Comparison of ENCODE assay signal across 24 mouse cellular contexts in the genomic region with DNA sequence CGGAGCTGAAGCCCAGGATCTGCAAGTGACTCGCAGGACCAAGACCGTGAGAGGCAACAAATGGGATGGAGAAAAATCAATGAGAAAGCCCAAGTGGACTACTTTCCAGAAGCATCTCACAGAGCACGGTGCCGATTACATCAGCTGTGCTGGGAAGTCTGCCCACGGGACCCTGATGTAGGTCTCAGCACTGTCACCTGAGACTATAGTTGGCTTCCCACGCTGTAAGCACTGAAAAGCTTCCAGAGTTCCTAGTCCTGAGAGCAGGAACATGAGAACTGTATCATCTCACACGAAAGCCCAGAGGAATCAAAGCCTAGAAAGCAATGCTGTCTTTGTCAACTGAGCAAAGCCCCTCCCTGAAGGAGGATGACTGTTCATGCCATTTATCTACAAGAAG. TPM values are rescaled to one million over a fixed set of nuclear protein-coding genes. Genes with fewer than 3 reads are reported as not detected.
DNase-seq lines count a peak whose midpoint lies in the region; ATAC-seq and TF ChIP-seq lines count a peak whose summit lies in the region.
"Had no signal": no experiment of that assay in that cellular context is flagged by ENCODE, and none has a peak within 500 bp of the region (broad histone marks: within the 10 kb centered on the region; RNA-seq: fewer than 3 reads in every experiment).

No protein-coding gene starts in this region.

- intact Hi-C loops in gastrocnemius, adult 2 months (cut with DNase I), result no loop called here
- intact Hi-C loops in gastrocnemius, postnatal 14 days (cut with DNase I; ENCODE audit: low total_unique reads), result no loop called here

- H3K36me3 ChIP-seq in kidney, embryonic 14.5 days (ENCODE audit: control insufficient read depth, insufficient read depth, low read length), result peaks cover 49% of the 10 kb centered on the region

- no peak for DNase-seq in frontal cortex, postnatal 14 days (ENCODE audit: low spot score in 2 of 2)
- DNase-seq in brain, adult 2 months (ENCODE audit: low read depth, low spot score), result peak; percentile 45
- DNase-seq in gastrocnemius, adult 2 months, result peak; percentile 77
- peak; percentile 46 for DNase-seq in gastrocnemius, postnatal 14 days
- DNase-seq in kidney, adult 9 months, result no peak
- DNase-seq in liver, result no peak
- DNase-seq: adrenal gland, postnatal 10 days; adrenal gland, postnatal 36 days; B cell, adult 2 months; heart, postnatal 4 days; kidney, adult 11 months; kidney, adult 8-10 months had no signal

- no peaks in the 10 kb centered on the region for H3K27me3 ChIP-seq in kidney, embryonic 14.5 days (ENCODE audit: control insufficient read depth, insufficient read depth, low read length)
- H3K27me3 ChIP-seq: CH12.LX; forebrain, embryonic 13.5 days; heart, embryonic 12.5 days; heart, embryonic 15.5 days; Patski had no signal

- H3K4me1 ChIP-seq in kidney, embryonic 14.5 days (ENCODE audit: control insufficient read depth, insufficient read depth, low read length), result no peaks in the 10 kb centered on the region
- H3K4me1 ChIP-seq: forebrain, embryonic 13.5 days had no signal

- 94% methylated on average over 8 of the region's 8 CpGs for WGBS in kidney, embryonic 14.5 days

- TF ChIP-seq CTCF in gastrocnemius, adult 2 months (IDR thresholded peaks at IDR 0.05), result no peak

- peak overlapping the region; percentile 31; the same call in 1 of the 2 replicates for H3K27ac ChIP-seq in gastrocnemius, adult 2 months
- no peak overlapping the region for H3K27ac ChIP-seq in kidney, embryonic 14.5 days (ENCODE audit: low read depth, low read length)
- H3K27ac ChIP-seq: forebrain, embryonic 10.5 days; forebrain, embryonic 13.5 days; heart, embryonic 15.5 days; hindbrain, embryonic 14.5 days had no signal

- ATAC-seq in frontal cortex, adult (ENCODE audit: low TSS enrichment), result peak; percentile 51
- no peak for ATAC-seq in kidney, embryonic 14.5 days (ENCODE audit: low FRiP score, low TSS enrichment)
- ATAC-seq: forebrain, embryonic 13.5 days; forebrain, embryonic 16.5 days; Patski had no signal

- no peak overlapping the region for H3K4me3 ChIP-seq in gastrocnemius, adult 2 months
- no peak overlapping the region for H3K4me3 ChIP-seq in kidney, embryonic 14.5 days (ENCODE audit: low read length)
- H3K4me3 ChIP-seq: forebrain, embryonic 10.5 days; forebrain, embryonic 13.5 days; heart, embryonic 12.5 days; heart, embryonic 15.5 days had no signal

- no peak overlapping the region for H3K4me2 ChIP-seq in kidney, embryonic 14.5 days (replicated peaks; ENCODE audit: low read depth, low read length)
- H3K4me2 ChIP-seq: forebrain, embryonic 13.5 days; heart, embryonic 12.5 days; heart, embryonic 15.5 days; hindbrain, embryonic 14.5 days had no signal

- H3K9me3 ChIP-seq in kidney, embryonic 14.5 days (ENCODE audit: control insufficient read depth, low read length), result no peaks in the 10 kb centered on the region
- H3K9me3 ChIP-seq: forebrain, embryonic 10.5 days; forebrain, embryonic 13.5 days; G1E; heart, embryonic 12.5 days; heart, embryonic 15.5 days had no signal

- no peak overlapping the region for H3K9ac ChIP-seq in kidney, embryonic 14.5 days (ENCODE audit: low read depth, low read length)
- H3K9ac ChIP-seq: forebrain, embryonic 13.5 days; heart, embryonic 12.5 days; heart, embryonic 15.5 days; hindbrain, embryonic 14.5 days had no signal

RNA-seq across cellular contexts. Expression of a gene that starts 20.6 kb away (rescaled TPM):
- total RNA-seq in gastrocnemius, adult 2 months (2021), result 10 to 100 TPM; 35.1 to 55.7 TPM
- 100 to 1,000 TPM in 1 of 2 experiments, 10 to 100 TPM in 1; 80.6 to 104 TPM for total RNA-seq in gastrocnemius, postnatal 14 days (2021)
- 224 and 244 TPM in 2 replicates for polyA plus RNA-seq in kidney, embryonic 14.5 days (2014; fragmentation: Nextera tagmentation; extraction: Ambion mirVana)

RNA-seq across cellular contexts. Expression of a gene that starts 20.6 kb away (rescaled TPM):
- not detected for total RNA-seq in gastrocnemius, adult 2 months (2021)
- under 1 TPM in 1 of 2 experiments, not detected in 1; 0.39 TPM for total RNA-seq in gastrocnemius, postnatal 14 days (2021)
- polyA plus RNA-seq in kidney, embryonic 14.5 days (2014; fragmentation: Nextera tagmentation; extraction: Ambion mirVana), result 1.8 and 2.1 TPM in 2 replicates
- polyA plus RNA-seq: forebrain, embryonic 16.5 days; frontal cortex, adult 2 months; G1E had no signal

Comparison
In these comparisons a context has a peak if more than half of its experiments do, and no peak if none do; other contexts are left out.
1. DNase-seq: peak in brain, adult 2 months (single experiment), gastrocnemius, adult 2 months (single experiment) and gastrocnemius, postnatal 14 days (single experiment); none in frontal cortex, postnatal 14 days (0 of 2), kidney, adult 9 months (single experiment) and liver (single experiment).